Mouse (Mus musculus) hindbrain, embryonic 15.5 days (tissue): ENCODE results near the gene Cgas. TPM values are rescaled to one million over a fixed set of nuclear protein-coding genes. Genes with fewer than 3 reads are reported as not detected.
"Not testable (repeated sequence)": the region's sequence is repeated elsewhere in the genome, so short reads cannot be mapped to it uniquely, and the experiment has no call there.

ENCODE experiments used
- ATAC-seq: fragments of 200-750 bp; cut with Nextera tagmentation; 2 replicates; pipeline ENCODE4 v1.8.0; 2017; ENCODE audit warnings: low read depth, moderate number of reproducible peaks, moderate TSS enrichment; ENCODE audit not compliant: low FRiP score
- H3K27ac ChIP-seq: fragments of 300-500 bp; sonication (generic); replicated peaks from 2 replicates; pipeline ENCODE4 v1.5.1; 2015; ENCODE audit warnings: mild to moderate bottlenecking, inconsistent platforms
- H3K27me3 ChIP-seq: fragments of 300-500 bp; sonication (generic); 2 replicates; pipeline ENCODE4 v1.6.1; 2015; ENCODE audit warnings: control low read depth, inconsistent platforms
- H3K36me3 ChIP-seq: fragments of 300-500 bp; sonication (generic); 2 replicates; pipeline ENCODE4 v1.6.1; 2015; ENCODE audit warnings: control low read depth, inconsistent platforms
- H3K4me1 ChIP-seq: fragments of 300-500 bp; sonication (generic); replicated peaks from 2 replicates; pipeline ENCODE4 v1.6.1; 2015; ENCODE audit warnings: control low read depth, inconsistent platforms
- H3K4me2 ChIP-seq: fragments of 300-500 bp; sonication (generic); 2 replicates; pipeline ENCODE4 v1.6.1; 2015; ENCODE audit warnings: moderate library complexity, mild to moderate bottlenecking, inconsistent platforms
- H3K4me3 ChIP-seq: fragments of 300-500 bp; sonication (generic); 2 replicates; pipeline ENCODE4 v1.5.1; 2015; ENCODE audit warnings: mild to moderate bottlenecking, inconsistent platforms
- H3K9ac ChIP-seq: fragments of 300-500 bp; sonication (generic); 2 replicates; pipeline ENCODE4 v1.6.1; 2015; ENCODE audit warnings: inconsistent platforms
- H3K9me3 ChIP-seq: fragments of 300-500 bp; sonication (generic); 2 replicates; pipeline ENCODE4 v1.6.1; 2016; ENCODE audit warnings: control low read depth, inconsistent platforms
- WGBS: fragments of 180-500 bp; shearing (Covaris S2); methylation state at CpG from one replicate; pipeline ENCODE4 v1.1.7; 2015; 5-methylcytosine and 5-hydroxymethylcytosine counted together
- polyA plus RNA-seq: library from polyadenylated mRNA; unstranded; fragments of >200 nt; fragmentation: Nextera tagmentation; extraction: Ambion mirVana; gene quantifications from 2 replicates; pipeline ENCODE4 v1.2.1, GENCODE M21; 2015

The Cgas gene
- polyA plus RNA-seq, 1 experiment from 2014 or later = 0.80 TPM

DNA sequence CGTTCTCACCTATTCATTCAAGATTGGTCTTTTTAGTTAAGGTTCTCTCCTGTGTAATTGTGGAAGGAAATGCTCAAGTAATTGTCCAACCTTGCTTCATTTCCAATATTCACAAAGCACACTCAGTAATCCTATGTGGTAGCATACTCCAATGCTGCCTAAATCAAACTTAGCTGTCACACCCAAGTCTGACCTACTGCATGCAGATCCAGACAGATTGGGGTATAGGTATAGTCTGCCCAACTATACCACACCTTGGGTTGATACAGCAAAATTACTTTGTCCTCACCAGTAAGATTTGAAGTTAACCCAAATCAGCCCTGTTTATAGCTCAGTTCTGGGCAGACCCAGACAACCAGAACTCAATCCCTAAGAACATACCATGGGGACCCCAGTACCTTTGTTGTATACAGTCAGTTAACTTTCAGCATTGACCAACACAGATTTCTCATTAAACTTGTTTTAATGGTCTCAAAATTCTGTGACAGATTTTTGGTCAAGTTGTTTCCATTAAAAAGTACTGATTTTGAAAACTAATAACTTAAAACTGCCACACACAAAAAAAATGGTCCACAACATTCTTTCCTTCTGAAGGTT lies 35.1 kb upstream of the Cgas start:
- not testable (repeated sequence) for ATAC-seq, H3K9me3 ChIP-seq, H3K9ac ChIP-seq, H3K27me3 ChIP-seq, H3K27ac ChIP-seq
- 0 out of 2 replicates have a peak overlapping the region, but pooled peaks have one; percentile 5 for H3K4me3 ChIP-seq
- peak overlapping the region; percentile 28 for H3K4me2 ChIP-seq
- H3K4me1 ChIP-seq = peaks cover 39% of the 10 kb centered on the region
- 63% methylated on average over 1 of the region's 1 CpGs for WGBS
- H3K36me3 ChIP-seq = peaks cover 44% of the 10 kb centered on the region

DNA sequence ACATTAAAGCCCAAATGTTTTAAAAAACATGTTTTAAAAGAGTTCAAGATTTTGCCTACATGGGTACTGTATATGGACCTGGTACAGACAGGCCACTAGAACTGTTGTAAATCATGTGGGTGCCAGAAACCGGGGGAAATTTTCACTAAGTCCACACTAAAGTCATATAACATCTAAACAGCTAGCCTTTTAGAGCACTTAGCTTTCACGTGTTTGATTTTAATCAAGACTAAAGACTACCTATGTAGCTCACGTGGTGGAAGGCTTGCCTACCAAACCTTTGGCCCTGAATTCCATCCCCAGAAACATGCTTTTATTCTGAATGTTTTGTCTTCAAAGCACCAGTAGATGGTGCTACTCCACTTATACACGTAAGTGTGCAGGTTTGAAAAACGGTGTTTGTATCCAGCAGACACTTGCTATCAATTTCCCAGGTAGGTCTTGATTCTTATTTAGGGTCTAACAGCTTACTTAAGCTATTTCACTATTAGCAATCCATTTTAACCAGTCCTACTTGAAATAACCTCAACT lies 34.0 kb upstream of the Cgas start:
- no peaks in the 10 kb centered on the region for H3K9me3 ChIP-seq
- no peak overlapping the region for H3K4me3 ChIP-seq
- no peak for ATAC-seq
- H3K4me2 ChIP-seq = 0 out of 2 replicates have a peak overlapping the region, but pooled peaks have one; percentile 9
- 0 out of 2 replicates have a peak overlapping the region, but pooled peaks have one; percentile 12 for H3K27ac ChIP-seq
- H3K9ac ChIP-seq = no peak overlapping the region
- 5% methylated on average over 5 of the region's 5 CpGs for WGBS
- no peaks in the 10 kb centered on the region for H3K27me3 ChIP-seq
- H3K4me1 ChIP-seq = peaks cover 31% of the 10 kb centered on the region
- peaks cover 44% of the 10 kb centered on the region for H3K36me3 ChIP-seq

DNA sequence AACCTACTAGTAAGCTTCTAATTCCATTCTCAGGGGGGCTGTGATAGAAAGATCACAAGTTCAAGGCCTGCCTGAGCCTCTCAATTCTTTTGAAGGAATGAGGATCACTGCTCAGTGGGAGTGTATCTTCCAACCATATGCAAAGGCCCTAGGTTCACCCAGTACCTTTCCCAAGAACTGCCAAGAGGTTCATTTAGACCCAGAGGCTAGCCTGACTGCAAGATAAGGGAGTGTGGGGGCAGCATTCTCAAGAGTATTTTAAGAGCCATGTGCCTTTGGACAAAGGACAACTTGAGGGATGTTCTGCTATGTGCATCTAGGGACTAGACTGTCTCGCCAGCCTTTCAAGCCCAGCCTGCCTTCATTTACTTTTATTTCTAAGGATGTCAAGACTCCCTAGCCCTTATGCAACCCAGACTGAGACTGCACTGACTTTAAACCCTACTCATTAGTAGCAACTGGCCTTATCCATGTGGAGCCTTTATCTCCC lies 33.5 kb upstream of the Cgas start:
- H3K9ac ChIP-seq = no peak overlapping the region
- H3K27ac ChIP-seq = no peak overlapping the region
- H3K9me3 ChIP-seq = no peaks in the 10 kb centered on the region
- peaks cover 44% of the 10 kb centered on the region for H3K36me3 ChIP-seq
- no peak for ATAC-seq
- H3K4me2 ChIP-seq = no peak overlapping the region
- peaks cover 31% of the 10 kb centered on the region for H3K4me1 ChIP-seq
- WGBS = 12% methylated on average over 1 of the region's 1 CpGs
- no peak overlapping the region for H3K4me3 ChIP-seq
- no peaks in the 10 kb centered on the region for H3K27me3 ChIP-seq

DNA sequence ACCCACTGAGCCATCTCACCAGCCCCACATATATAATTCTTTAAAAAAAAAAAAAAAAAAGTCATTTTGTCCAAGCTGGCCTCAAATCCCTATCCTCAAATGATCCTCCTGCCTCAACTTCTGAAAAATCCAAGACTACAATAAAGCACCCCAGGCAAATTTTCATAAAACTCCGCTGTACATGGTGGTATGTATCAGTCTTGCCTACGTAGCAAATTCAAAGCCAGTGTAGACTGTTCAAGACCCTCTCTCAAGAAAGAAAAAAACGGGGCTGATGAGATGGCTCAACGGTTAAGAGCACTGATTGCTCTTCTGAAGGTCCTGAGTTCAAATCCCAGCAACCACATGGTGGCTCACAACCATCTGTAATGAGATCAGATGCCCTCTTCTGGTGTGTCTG lies 32.8 kb upstream of the Cgas start:
- no peak for ATAC-seq
- peaks cover 31% of the 10 kb centered on the region for H3K4me1 ChIP-seq
- H3K4me2 ChIP-seq = no peak overlapping the region
- no peaks in the 10 kb centered on the region for H3K27me3 ChIP-seq
- H3K4me3 ChIP-seq = no peak overlapping the region
- H3K9me3 ChIP-seq = no peaks in the 10 kb centered on the region
- no peak overlapping the region for H3K27ac ChIP-seq
- H3K9ac ChIP-seq = no peak overlapping the region
- WGBS = 88% methylated on average over 4 of the region's 4 CpGs
- H3K36me3 ChIP-seq = peaks cover 48% of the 10 kb centered on the region

DNA sequence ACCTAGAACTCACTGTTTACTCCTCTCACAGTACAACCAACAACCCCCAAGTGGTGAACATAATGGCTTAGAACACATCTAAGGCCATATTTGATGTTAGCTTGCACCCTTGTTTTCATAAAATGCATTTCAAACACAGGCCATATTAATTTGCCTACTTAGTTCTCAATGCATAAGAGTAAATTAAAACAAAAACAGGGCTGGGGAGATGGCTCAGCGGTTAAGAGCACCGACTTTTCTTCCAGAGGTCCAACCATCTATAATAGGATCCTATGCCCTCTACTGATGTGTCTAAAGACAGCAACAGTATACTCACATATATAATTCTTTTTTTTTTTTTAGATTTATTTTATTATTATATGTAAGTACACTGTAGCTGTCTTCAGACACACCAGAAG lies 32.3 kb upstream of the Cgas start:
- ATAC-seq = no peak
- 91% methylated on average over 2 of the region's 2 CpGs for WGBS
- H3K27me3 ChIP-seq = no peaks in the 10 kb centered on the region

DNA sequence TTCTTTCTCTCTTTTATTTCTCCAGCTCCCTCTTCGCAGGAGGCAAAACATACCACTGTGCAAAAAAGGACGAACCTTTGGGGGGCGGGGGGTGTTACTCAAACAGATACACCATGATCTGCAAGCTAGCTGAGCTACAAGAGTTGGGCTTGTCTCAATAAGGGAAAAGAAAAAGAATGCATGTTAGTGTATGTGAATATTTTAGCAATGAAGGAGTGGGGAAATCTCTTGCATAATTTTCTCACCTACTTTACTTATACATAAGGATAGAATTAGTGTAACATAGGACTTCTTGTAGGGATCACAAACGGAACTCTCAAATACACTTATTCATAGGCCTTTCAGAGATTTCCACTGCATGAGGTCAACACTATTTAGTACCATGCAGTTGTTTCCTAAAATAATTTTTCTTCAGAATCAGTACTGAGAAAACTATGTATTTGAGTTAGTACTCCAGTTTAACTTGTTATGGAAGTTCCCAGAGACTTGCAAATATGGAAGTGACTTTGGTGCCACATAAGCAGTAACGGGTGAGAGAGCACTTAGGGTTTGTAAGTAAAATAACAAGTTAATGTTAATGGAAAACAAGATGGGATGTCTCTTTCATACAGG lies 31.8 kb upstream of the Cgas start:
- Histone ChIP-seq H3K27me3 (no peaks in the 10 kb centered on the region), H3K36me3 (peaks cover 54% of the 10 kb centered on the region), H3K9me3 (no peaks in the 10 kb centered on the region), H3K4me1 (peaks cover 29% of the 10 kb centered on the region), H3K4me3 (no peak overlapping the region), H3K27ac (no peak overlapping the region), H3K9ac (no peak overlapping the region), H3K4me2 (no peak overlapping the region)
- WGBS = 87% methylated on average over 5 of the region's 5 CpGs
- ATAC-seq = no peak

More for the DNA sequence above, 32.3 kb upstream of the Cgas start:
- no peaks in the 10 kb centered on the region for H3K9me3 ChIP-seq
- peaks cover 53% of the 10 kb centered on the region for H3K36me3 ChIP-seq
- peaks cover 31% of the 10 kb centered on the region for H3K4me1 ChIP-seq
- no peak overlapping the region for H3K9ac ChIP-seq
- H3K4me2 ChIP-seq = no peak overlapping the region
- H3K4me3 ChIP-seq = no peak overlapping the region
- no peak overlapping the region for H3K27ac ChIP-seq

DNA sequence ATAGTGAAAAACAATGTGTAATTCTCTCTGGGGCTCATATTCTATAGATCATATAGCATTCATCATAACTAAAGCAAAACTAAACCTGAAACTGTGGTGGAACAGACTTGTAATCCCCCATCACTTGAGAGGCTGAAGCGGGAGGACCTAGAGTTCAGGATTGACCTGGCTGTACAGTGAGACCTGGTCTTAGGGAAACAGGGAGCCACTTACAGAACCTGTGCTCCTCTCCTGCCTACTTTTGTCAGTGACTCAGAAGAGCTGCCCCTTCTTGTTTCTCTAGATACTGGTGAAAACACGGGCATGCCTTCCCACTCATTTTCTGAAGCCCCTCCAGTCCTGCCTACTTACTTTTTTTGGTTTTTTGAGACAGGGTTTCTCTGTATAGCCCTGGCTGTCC lies 31.2 kb upstream of the Cgas start:
- peaks cover 24% of the 10 kb centered on the region for H3K4me1 ChIP-seq
- H3K27me3 ChIP-seq = no peaks in the 10 kb centered on the region
- H3K36me3 ChIP-seq = peaks cover 51% of the 10 kb centered on the region
- H3K4me3 ChIP-seq = no peak overlapping the region
- no peak overlapping the region for H3K27ac ChIP-seq
- H3K4me2 ChIP-seq = no peak overlapping the region
- H3K9me3 ChIP-seq = no peaks in the 10 kb centered on the region
- ATAC-seq = no peak
- no peak overlapping the region for H3K9ac ChIP-seq
- WGBS = 83% methylated on average over 2 of the region's 2 CpGs

DNA sequence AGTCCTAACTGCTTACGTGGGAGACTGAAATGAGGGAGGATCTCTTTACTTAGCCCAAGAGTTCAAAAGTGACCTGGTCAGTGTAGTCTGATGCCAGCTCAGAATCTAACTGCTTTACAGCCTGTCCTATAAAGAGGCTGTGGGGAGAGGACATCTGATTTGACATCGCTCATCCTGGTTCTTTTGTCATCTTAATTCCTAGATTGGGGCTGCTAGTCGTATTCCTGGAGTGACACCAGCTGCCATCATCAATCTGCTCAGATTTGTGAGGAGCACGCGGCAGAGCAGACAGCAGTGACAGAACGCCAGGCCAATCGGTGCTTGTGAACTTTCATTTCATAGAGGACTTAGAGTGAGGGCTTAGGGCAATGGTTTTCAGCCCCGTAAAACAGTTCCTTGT lies 30.6 kb upstream of the Cgas start:
- 72% methylated on average over 8 of the region's 8 CpGs for WGBS
- no peak overlapping the region for H3K4me2 ChIP-seq
- peaks cover 18% of the 10 kb centered on the region for H3K4me1 ChIP-seq
- H3K9me3 ChIP-seq = no peaks in the 10 kb centered on the region
- ATAC-seq = no peak
- H3K9ac ChIP-seq = no peak overlapping the region
- no peaks in the 10 kb centered on the region for H3K27me3 ChIP-seq
- no peak overlapping the region for H3K27ac ChIP-seq
- peaks cover 49% of the 10 kb centered on the region for H3K36me3 ChIP-seq
- no peak overlapping the region for H3K4me3 ChIP-seq

DNA sequence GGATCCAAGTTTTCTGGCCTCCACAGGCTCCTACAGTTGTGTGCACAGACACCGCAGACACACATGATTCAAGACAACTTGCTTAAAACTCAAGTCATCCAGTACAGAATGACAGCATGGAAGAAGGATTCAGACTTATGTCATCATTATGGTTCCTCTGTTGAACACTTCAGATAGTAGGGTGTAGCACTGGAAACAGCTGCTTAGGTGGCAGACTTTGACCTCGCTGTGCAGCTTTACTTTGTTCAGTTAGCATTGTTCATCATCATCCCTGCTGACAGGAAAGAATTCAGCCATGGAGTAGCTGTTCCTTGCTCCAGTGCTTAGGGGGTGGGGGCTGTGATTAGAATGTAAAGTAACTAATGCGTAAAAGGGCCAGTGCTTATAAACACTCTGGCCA lies 22.7 kb upstream of the Cgas start:
- Histone ChIP-seq H3K36me3 (peaks cover 67% of the 10 kb centered on the region), H3K9ac (no peak overlapping the region), H3K4me1 (no peaks in the 10 kb centered on the region), H3K27me3 (no peaks in the 10 kb centered on the region), H3K9me3 (no peaks in the 10 kb centered on the region), H3K4me2 (no peak overlapping the region), H3K4me3 (no peak overlapping the region), H3K27ac (no peak overlapping the region)
- WGBS = 89% methylated on average over 3 of the region's 3 CpGs
- ATAC-seq = no peak

DNA sequence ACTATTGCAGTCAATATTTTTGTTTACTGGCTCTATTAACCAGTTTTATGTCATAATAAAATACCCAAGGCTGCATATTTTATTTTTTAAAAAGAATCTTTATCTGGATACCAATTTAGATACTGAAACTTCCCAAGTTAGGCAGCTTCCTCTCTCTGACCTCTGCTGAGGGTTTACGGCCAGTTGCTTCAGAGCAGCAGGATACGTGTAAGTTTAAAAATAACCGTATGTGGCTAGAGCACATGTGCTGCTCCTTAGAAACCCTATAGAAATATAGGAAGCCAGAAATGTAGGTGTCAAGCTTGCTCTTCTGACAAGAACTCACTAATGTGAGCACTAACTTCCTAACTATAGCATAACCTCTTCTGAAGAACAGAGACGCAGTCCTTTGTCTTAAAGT lies 20.3 kb upstream of the Cgas start:
- no peaks in the 10 kb centered on the region for H3K9me3 ChIP-seq
- no peak for ATAC-seq
- H3K27ac ChIP-seq = no peak overlapping the region
- no peak overlapping the region for H3K4me3 ChIP-seq
- H3K4me2 ChIP-seq = no peak overlapping the region
- peaks cover 75% of the 10 kb centered on the region for H3K36me3 ChIP-seq
- H3K27me3 ChIP-seq = no peaks in the 10 kb centered on the region
- WGBS = 88% methylated on average over 4 of the region's 4 CpGs
- no peak overlapping the region for H3K9ac ChIP-seq
- H3K4me1 ChIP-seq = no peaks in the 10 kb centered on the region

DNA sequence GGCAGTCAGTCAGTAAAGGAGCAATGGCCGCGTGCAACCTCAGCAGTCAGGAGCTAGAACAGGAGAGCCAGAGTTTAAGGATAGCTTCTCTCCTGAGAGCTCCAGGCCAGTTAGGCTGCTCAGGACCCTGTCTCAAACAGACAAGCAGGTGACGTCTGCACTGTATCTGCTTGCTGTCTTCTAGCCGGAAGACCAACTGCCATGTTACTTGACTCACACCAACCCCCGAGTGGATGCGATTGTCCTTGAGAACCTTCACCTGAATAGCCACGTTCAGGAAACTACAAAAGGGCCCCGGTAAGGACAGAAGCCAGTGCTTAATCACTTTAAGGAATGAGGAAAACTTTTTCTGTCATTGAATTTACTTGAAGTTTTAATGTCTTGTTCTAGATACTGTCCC lies 14.0 kb upstream of the Cgas start:
- Histone ChIP-seq H3K36me3 (peaks cover 62% of the 10 kb centered on the region), H3K27me3 (no peaks in the 10 kb centered on the region), H3K4me2 (no peak overlapping the region), H3K4me3 (no peak overlapping the region), H3K9ac (no peak overlapping the region), H3K9me3 (no peaks in the 10 kb centered on the region), H3K4me1 (no peaks in the 10 kb centered on the region), H3K27ac (no peak overlapping the region)
- WGBS = 93% methylated on average over 8 of the region's 8 CpGs
- ATAC-seq = no peak

DNA sequence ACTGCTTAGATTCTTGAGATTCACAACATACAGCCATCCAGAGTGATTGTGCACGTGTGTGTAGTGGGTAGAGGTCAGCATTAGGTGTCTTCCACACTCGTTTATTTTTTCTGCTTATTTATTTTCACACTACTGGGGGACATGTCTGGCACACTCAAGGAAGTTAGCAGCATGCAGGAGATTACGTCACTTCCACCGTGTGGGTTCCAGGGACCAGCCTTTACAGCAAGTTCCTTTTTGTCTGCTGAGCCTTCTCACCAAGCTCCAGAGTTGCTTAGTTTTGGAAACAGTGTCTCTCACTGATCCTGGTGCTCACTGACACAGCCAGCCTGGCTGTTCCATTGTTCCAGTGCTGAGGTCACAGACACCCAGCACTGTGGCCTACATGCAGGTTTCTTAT lies 8.3 kb upstream of the Cgas start:
- H3K9me3 ChIP-seq = no peaks in the 10 kb centered on the region
- H3K27me3 ChIP-seq = peaks cover 3% of the 10 kb centered on the region; the same call in 1 of the 2 replicates
- WGBS = 88% methylated on average over 4 of the region's 4 CpGs
- H3K27ac ChIP-seq = no peak overlapping the region
- H3K9ac ChIP-seq = no peak overlapping the region
- H3K4me3 ChIP-seq = no peak overlapping the region
- no peak overlapping the region for H3K4me2 ChIP-seq
- H3K4me1 ChIP-seq = peaks cover 10% of the 10 kb centered on the region
- peaks cover 26% of the 10 kb centered on the region for H3K36me3 ChIP-seq
- ATAC-seq = no peak
